Mouse (Mus musculus) heart, postnatal 0 days (tissue): ENCODE data around the gene Wwox.

Experiments used
- CTCF ChIP-seq: IDR thresholded peaks from 2 replicates; pipeline ENCODE4 v1.5.1; 2016; ENCODE audit warnings: antibody characterized with exemption, control low read depth, low read depth
- EP300 ChIP-seq: IDR thresholded peaks from 2 replicates; pipeline ENCODE4 v1.6.1; 2016; ENCODE audit warnings: antibody characterized with exemption, low read depth

GRCm38 (mm10) chr8:114889578-114890374 lies 450.3 kb downstream of the Wwox start:
- TF ChIP-seq CTCF (no peak), EP300 (no peak)
